Mouse (Mus musculus) limb, embryonic 10.5 days (tissue): ENCODE data around the gene Krtap19-5. TPM values are rescaled to one million over a fixed set of nuclear protein-coding genes. Genes with fewer than 3 reads are reported as not detected.

ENCODE experiments used
- DNase-seq: peaks from one replicate; pipeline ENCODE4 v3.0.0-alpha.2; 2017; ENCODE audit warnings: low spot score
- H3K27ac ChIP-seq: fragments of 300-500 bp; sonication (generic); 2 replicates; pipeline ENCODE4 v1.5.1; 2016; ENCODE audit warnings: mild to moderate bottlenecking
- H3K27me3 ChIP-seq: fragments of 300-500 bp; sonication (generic); 2 replicates; pipeline ENCODE4 v1.6.1; 2016; ENCODE audit warnings: low read depth, mild to moderate bottlenecking; ENCODE audit not compliant: poor library complexity, severe bottlenecking
- H3K36me3 ChIP-seq: fragments of 300-500 bp; sonication (generic); 2 replicates; pipeline ENCODE4 v1.6.1; 2016; ENCODE audit warnings: mild to moderate bottlenecking, moderate library complexity
- H3K4me1 ChIP-seq: fragments of 300-500 bp; sonication (generic); 2 replicates; pipeline ENCODE4 v1.6.1; 2016
- H3K4me3 ChIP-seq: fragments of 300-500 bp; sonication (generic); 2 replicates; pipeline ENCODE4 v1.5.1; 2016; ENCODE audit warnings: mild to moderate bottlenecking, moderate library complexity
- H3K9me3 ChIP-seq: fragments of 300-500 bp; sonication (generic); replicated peaks from 2 replicates; pipeline ENCODE4 v1.6.1; 2016; ENCODE audit warnings: mild to moderate bottlenecking
- WGBS: fragments of 180-500 bp; shearing (Covaris S2); methylation state at CpG from one replicate; pipeline ENCODE4 v1.1.7; 2016; 5-methylcytosine and 5-hydroxymethylcytosine counted together
- polyA plus RNA-seq: library from polyadenylated mRNA; unstranded; fragments of >200 nt; fragmentation: Nextera tagmentation; extraction: Ambion mirVana; gene quantifications from 2 replicates; pipeline ENCODE4 v1.2.1, GENCODE M21; 2016

Gene Krtap19-5
- not detected in 2 replicates for polyA plus RNA-seq

GRCm38 (mm10) chr16:88896357-88896756, at the start of gene Krtap19-5:
Gene Krtap19-5 (minus strand): TSS chr16:88896457.
- WGBS, result 95% methylated on average over 6 of the region's 6 CpGs
- Histone ChIP-seq H3K4me3 (no peak within 1 kb of the TSS), H3K4me1 (no peaks in the 10 kb centered on the region), H3K36me3 (no peaks in the 10 kb centered on the region), H3K27ac (no peak within 1 kb of the TSS), H3K9me3 (no peaks in the 10 kb centered on the region), H3K27me3 (no peaks in the 10 kb centered on the region)
- DNase-seq, result no peak

GRCm38 (mm10) chr16:88941106-88941505, 44.8 kb upstream of the Krtap19-5 start:
- H3K4me3 ChIP-seq, result no peak overlapping the region
- 91% methylated on average over 6 of the region's 6 CpGs for WGBS

GRCm38 (mm10) chr16:88938252-88938651, 42.0 kb upstream of the Krtap19-5 start:
- whole genome bisulfite sequencing, result 73% methylated on average over 7 of the region's 7 CpGs
- Histone ChIP-seq H3K36me3 (no peaks in the 10 kb centered on the region), H3K27me3 (no peaks in the 10 kb centered on the region), H3K4me3 (no peak overlapping the region), H3K27ac (no peak overlapping the region), H3K4me1 (no peaks in the 10 kb centered on the region), H3K9me3 (no peaks in the 10 kb centered on the region)
- DNase-seq, result peak; percentile 47

More at GRCm38 (mm10) chr16:88941106-88941505, 44.8 kb upstream of the Krtap19-5 start:
- Histone ChIP-seq H3K36me3 (no peaks in the 10 kb centered on the region), H3K27ac (no peak overlapping the region), H3K27me3 (no peaks in the 10 kb centered on the region), H3K4me1 (no peaks in the 10 kb centered on the region), H3K9me3 (no peaks in the 10 kb centered on the region)
- DNase-seq, result no peak

- H3K9me3 ChIP-seq, result no peaks in the 10 kb centered on the region
- H3K27me3 ChIP-seq, result no peaks in the 10 kb centered on the region
- no peaks in the 10 kb centered on the region for H3K4me1 ChIP-seq
- H3K4me3 ChIP-seq, result no peak within 1 kb of the TSS
- no peak for DNase-seq
- H3K36me3 ChIP-seq, result no peaks in the 10 kb centered on the region
- no peak within 1 kb of the TSS for H3K27ac ChIP-seq
- WGBS, result 90% methylated on average over 3 of the region's 3 CpGs
Measured at GRCm38 (mm10) chr16:88932165-88932564, 35.9 kb upstream of the Krtap19-5 start, which contains the start of gene Krtap19-9b. Gene Krtap19-9b (minus strand): TSS chr16:88932265.

GRCm38 (mm10) chr16:88886870-88887269, 9.4 kb downstream of the Krtap19-5 start:
- WGBS, result 91% methylated on average over 6 of the region's 6 CpGs
- Histone ChIP-seq H3K27ac (no peak overlapping the region), H3K4me3 (no peak overlapping the region), H3K36me3 (no peaks in the 10 kb centered on the region), H3K4me1 (no peaks in the 10 kb centered on the region), H3K9me3 (no peaks in the 10 kb centered on the region), H3K27me3 (no peaks in the 10 kb centered on the region)
- no peak for DNase-seq

- Histone ChIP-seq H3K4me1 (no peaks in the 10 kb centered on the region), H3K27me3 (no peaks in the 10 kb centered on the region), H3K36me3 (no peaks in the 10 kb centered on the region), H3K9me3 (no peaks in the 10 kb centered on the region), H3K27ac (no peak within 1 kb of the TSS), H3K4me3 (no peak within 1 kb of the TSS)
- WGBS, result 95% methylated on average over 5 of the region's 5 CpGs
- DNase-seq, result no peak
Measured at GRCm38 (mm10) chr16:88884989-88885388, 11.3 kb downstream of the Krtap19-5 start, which contains the start of gene Krtap19-4. Gene Krtap19-4 (minus strand): TSS chr16:88885089.

GRCm38 (mm10) chr16:88877938-88878337, 18.3 kb downstream of the Krtap19-5 start, which contains the start of gene Krtap19-3:
Gene Krtap19-3 (minus strand): TSS chr16:88878038.
- 89% methylated on average over 2 of the region's 2 CpGs for WGBS
- Histone ChIP-seq H3K27me3 (no peaks in the 10 kb centered on the region), H3K4me1 (no peaks in the 10 kb centered on the region), H3K36me3 (no peaks in the 10 kb centered on the region), H3K9me3 (no peaks in the 10 kb centered on the region), H3K27ac (no peak within 1 kb of the TSS), H3K4me3 (no peak within 1 kb of the TSS)
- no peak for DNase-seq

- Histone ChIP-seq H3K9me3 (no peaks in the 10 kb centered on the region), H3K27me3 (no peaks in the 10 kb centered on the region), H3K4me3 (no peak within 1 kb of the TSS), H3K27ac (no peak within 1 kb of the TSS), H3K4me1 (no peaks in the 10 kb centered on the region), H3K36me3 (no peaks in the 10 kb centered on the region)
- DNase-seq, result no peak
- 88% methylated on average over 3 of the region's 3 CpGs for WGBS
Measured at GRCm38 (mm10) chr16:88874169-88874568, 22.1 kb downstream of the Krtap19-5 start, which contains the start of gene Krtap19-2. Gene Krtap19-2 (minus strand): TSS chr16:88874269.

- no peaks in the 10 kb centered on the region for H3K36me3 ChIP-seq
- H3K4me3 ChIP-seq, result no peak within 1 kb of the TSS
- no peaks in the 10 kb centered on the region for H3K4me1 ChIP-seq
- WGBS, result 90% methylated on average over 6 of the region's 6 CpGs
- no peak within 1 kb of the TSS for H3K27ac ChIP-seq
- H3K9me3 ChIP-seq, result no peaks in the 10 kb centered on the region
- no peaks in the 10 kb centered on the region for H3K27me3 ChIP-seq
- DNase-seq, result no peak
Measured at GRCm38 (mm10) chr16:88869311-88869710, 26.9 kb downstream of the Krtap19-5 start, which contains the start of gene Krtap19-1. Gene Krtap19-1 (minus strand): TSS chr16:88869411.

GRCm38 (mm10) chr16:88864887-88865407, 31.3 kb downstream of the Krtap19-5 start:
- Histone ChIP-seq H3K27ac (no peak overlapping the region), H3K4me1 (no peaks in the 10 kb centered on the region), H3K27me3 (peaks cover 21% of the 10 kb centered on the region; the same call in 1 of the 2 replicates), H3K4me3 (no peak overlapping the region), H3K36me3 (no peaks in the 10 kb centered on the region), H3K9me3 (no peaks in the 10 kb centered on the region)
- DNase-seq, result no peak
- 80% methylated on average over 4 of the region's 4 CpGs for WGBS

GRCm38 (mm10) chr16:88851450-88851849, 44.8 kb downstream of the Krtap19-5 start:
- Histone ChIP-seq H3K27me3 (no peaks in the 10 kb centered on the region), H3K36me3 (no peaks in the 10 kb centered on the region), H3K4me3 (no peak overlapping the region), H3K27ac (no peak overlapping the region), H3K9me3 (no peaks in the 10 kb centered on the region), H3K4me1 (no peaks in the 10 kb centered on the region)
- no peak for DNase-seq
- 12% methylated on average over 5 of the region's 5 CpGs for WGBS

GRCm38 (mm10) chr16:88848558-88848957, 47.7 kb downstream of the Krtap19-5 start:
- 91% methylated on average over 4 of the region's 4 CpGs for WGBS
- Histone ChIP-seq H3K27me3 (no peaks in the 10 kb centered on the region), H3K4me3 (no peak overlapping the region), H3K4me1 (no peaks in the 10 kb centered on the region), H3K27ac (no peak overlapping the region), H3K9me3 (no peaks in the 10 kb centered on the region), H3K36me3 (no peaks in the 10 kb centered on the region)
- no peak for DNase-seq

GRCm38 (mm10) chr16:88847363-88847762, 48.9 kb downstream of the Krtap19-5 start:
- no peak overlapping the region for H3K4me3 ChIP-seq
- WGBS, result 93% methylated on average over 1 of the region's 1 CpGs
- DNase-seq, result no peak
- no peak overlapping the region for H3K27ac ChIP-seq
- H3K27me3 ChIP-seq, result no peaks in the 10 kb centered on the region
- no peaks in the 10 kb centered on the region for H3K9me3 ChIP-seq
- no peaks in the 10 kb centered on the region for H3K36me3 ChIP-seq
- H3K4me1 ChIP-seq, result no peaks in the 10 kb centered on the region
